Mouse (Mus musculus) midbrain, embryonic 11.5 days (tissue): ENCODE data around the gene Pard3. TPM values are rescaled to one million over a fixed set of nuclear protein-coding genes. Genes with fewer than 3 reads are reported as not detected.

ENCODE experiments used
- ATAC-seq: fragments of 200-750 bp; cut with Nextera tagmentation; 2 replicates; pipeline ENCODE4 v1.8.0; 2017; ENCODE audit warnings: moderate TSS enrichment, moderate library complexity; ENCODE audit not compliant: low FRiP score
- DNase-seq: peaks from one replicate; pipeline ENCODE4 v3.0.0; 2015; ENCODE audit warnings: low spot score; ENCODE audit errors: missing footprints
- H3K27ac ChIP-seq: fragments of 300-500 bp; sonication (generic); 2 replicates; pipeline ENCODE4 v1.5.1; 2014; ENCODE audit warnings: low read depth, low read length
- H3K27me3 ChIP-seq: fragments of 300-500 bp; sonication (generic); 2 replicates; pipeline ENCODE4 v1.6.1; 2014; ENCODE audit warnings: mild to moderate bottlenecking, low read length, moderate library complexity, mixed read lengths; ENCODE audit not compliant: control insufficient read depth, insufficient read depth
- H3K36me3 ChIP-seq: fragments of 300-500 bp; sonication (generic); 2 replicates; pipeline ENCODE4 v1.6.1; 2014; ENCODE audit warnings: mild to moderate bottlenecking, low read length, moderate library complexity, mixed read lengths; ENCODE audit not compliant: control insufficient read depth, insufficient read depth
- H3K4me1 ChIP-seq: fragments of 300-500 bp; sonication (generic); 2 replicates; pipeline ENCODE4 v1.6.1; 2014; ENCODE audit warnings: low read length; ENCODE audit not compliant: control insufficient read depth, insufficient read depth
- H3K4me2 ChIP-seq: fragments of 300-500 bp; sonication (generic); 2 replicates; pipeline ENCODE4 v1.6.1; 2014; ENCODE audit warnings: mild to moderate bottlenecking, moderate library complexity
- H3K4me3 ChIP-seq: fragments of 300-500 bp; sonication (generic); 2 replicates; pipeline ENCODE4 v1.5.1; 2014; ENCODE audit warnings: low read depth, low read length
- H3K9ac ChIP-seq: fragments of 300-500 bp; sonication (generic); 2 replicates; pipeline ENCODE4 v1.6.1; 2014; ENCODE audit warnings: low read length
- H3K9me3 ChIP-seq: fragments of 300-500 bp; sonication (generic); 2 replicates; pipeline ENCODE4 v1.6.1; 2016; ENCODE audit warnings: low read length; ENCODE audit not compliant: control insufficient read depth
- whole genome bisulfite sequencing: fragments of 180-500 bp; shearing (Covaris S2); extraction: QIAGEN DNeasy Blood & Tissue Kit; methylation state at CpG from one replicate; pipeline ENCODE4 v1.1.7; 2014; 5-methylcytosine and 5-hydroxymethylcytosine counted together
- polyA plus RNA-seq: library from polyadenylated mRNA; unstranded; fragments of >200 nt; fragmentation: Nextera tagmentation; extraction: Ambion mirVana; gene quantifications from 2 replicates; pipeline ENCODE4 v1.2.1, GENCODE M21; 2014

Pard3 gene
- polyA plus RNA-seq, 1 experiment from 2014 or later = 30.4 TPM

GRCm38 (mm10) chr8:127552836-127553235 lies 489.1 kb downstream of the Pard3 start:
- H3K4me1 ChIP-seq = peaks cover 7% of the 10 kb centered on the region
- WGBS = 81% methylated on average over 13 of the region's 13 CpGs

GRCm38 (mm10) chr8:127553582-127553981 lies 489.9 kb downstream of the Pard3 start:
- Histone ChIP-seq H3K4me2 (no peak overlapping the region), H3K9ac (no peak overlapping the region), H3K4me1 (peaks cover 7% of the 10 kb centered on the region), H3K36me3 (no peaks in the 10 kb centered on the region), H3K4me3 (no peak overlapping the region), H3K27ac (no peak overlapping the region), H3K9me3 (no peaks in the 10 kb centered on the region), H3K27me3 (no peaks in the 10 kb centered on the region; the same call in 1 of the 2 replicates)
- ATAC-seq (no peak), DNase-seq (no peak)
- 87% methylated on average over 5 of the region's 5 CpGs for WGBS

More at GRCm38 (mm10) chr8:127552836-127553235, 489.1 kb downstream of the Pard3 start:
- DNase-seq (no peak), ATAC-seq (no peak)
- Histone ChIP-seq H3K4me2 (no peak overlapping the region), H3K9me3 (no peaks in the 10 kb centered on the region), H3K36me3 (no peaks in the 10 kb centered on the region), H3K27ac (no peak overlapping the region), H3K9ac (no peak overlapping the region), H3K27me3 (no peaks in the 10 kb centered on the region), H3K4me3 (no peak overlapping the region)

- 64% methylated on average over 2 of the region's 2 CpGs for WGBS
- H3K9ac ChIP-seq = no peak overlapping the region
- H3K27ac ChIP-seq = no peak overlapping the region
- H3K4me3 ChIP-seq = no peak overlapping the region
- H3K9me3 ChIP-seq = no peaks in the 10 kb centered on the region
- H3K27me3 ChIP-seq = no peaks in the 10 kb centered on the region; the same call in 1 of the 2 replicates
- no peak overlapping the region for H3K4me2 ChIP-seq
- ATAC-seq (no peak), DNase-seq (no peak)
- H3K4me1 ChIP-seq = peaks cover 7% of the 10 kb centered on the region
- no peaks in the 10 kb centered on the region for H3K36me3 ChIP-seq
Measured at GRCm38 (mm10) chr8:127555795-127556194, 492.1 kb downstream of the Pard3 start.

GRCm38 (mm10) chr8:127556964-127557363 lies 493.3 kb downstream of the Pard3 start:
- Histone ChIP-seq H3K9ac (no peak overlapping the region), H3K4me2 (no peak overlapping the region; the same call in 1 of the 2 replicates), H3K27me3 (no peaks in the 10 kb centered on the region; the same call in 1 of the 2 replicates), H3K27ac (no peak overlapping the region), H3K4me3 (no peak overlapping the region), H3K36me3 (no peaks in the 10 kb centered on the region), H3K9me3 (no peaks in the 10 kb centered on the region), H3K4me1 (peaks cover 7% of the 10 kb centered on the region)
- ATAC-seq (peak; percentile 73), DNase-seq (no peak)
- 25% methylated on average over 11 of the region's 11 CpGs for WGBS

- H3K36me3 ChIP-seq = no peaks in the 10 kb centered on the region
- DNase-seq (peak; percentile 92), ATAC-seq (peak; percentile 71)
- H3K4me3 ChIP-seq = no peak overlapping the region
- H3K4me2 ChIP-seq = no peak overlapping the region
- no peaks in the 10 kb centered on the region for H3K9me3 ChIP-seq
- H3K27me3 ChIP-seq = no peaks in the 10 kb centered on the region; the same call in 1 of the 2 replicates
- no peak overlapping the region for H3K9ac ChIP-seq
- no peak overlapping the region for H3K27ac ChIP-seq
- peaks cover 7% of the 10 kb centered on the region for H3K4me1 ChIP-seq
Measured at GRCm38 (mm10) chr8:127557566-127557965, 493.9 kb downstream of the Pard3 start.

GRCm38 (mm10) chr8:127563634-127564033 lies 499.9 kb downstream of the Pard3 start:
- no peak overlapping the region for H3K4me2 ChIP-seq
- no peaks in the 10 kb centered on the region; the same call in 1 of the 2 replicates for H3K27me3 ChIP-seq
- 93% methylated on average over 5 of the region's 5 CpGs for WGBS
- no peak overlapping the region for H3K27ac ChIP-seq
- no peaks in the 10 kb centered on the region for H3K9me3 ChIP-seq
- peaks cover 8% of the 10 kb centered on the region; the same call in 1 of the 2 replicates for H3K4me1 ChIP-seq
- no peaks in the 10 kb centered on the region for H3K36me3 ChIP-seq
- DNase-seq (no peak), ATAC-seq (no peak)
- no peak overlapping the region for H3K4me3 ChIP-seq
- H3K9ac ChIP-seq = no peak overlapping the region

GRCm38 (mm10) chr8:127564426-127564825 lies 500.7 kb downstream of the Pard3 start:
- no peaks in the 10 kb centered on the region; the same call in 1 of the 2 replicates for H3K27me3 ChIP-seq
- no peak overlapping the region for H3K4me3 ChIP-seq
- H3K4me1 ChIP-seq = peaks cover 8% of the 10 kb centered on the region; the same call in 1 of the 2 replicates
- WGBS = 20% methylated on average over 4 of the region's 4 CpGs
- no peak for DNase-seq
- no peak overlapping the region for H3K4me2 ChIP-seq
- no peaks in the 10 kb centered on the region for H3K9me3 ChIP-seq
- 0 out of 2 replicates have a peak, but pooled peaks have one; percentile 46 for ATAC-seq
- no peak overlapping the region for H3K27ac ChIP-seq
- no peak overlapping the region for H3K9ac ChIP-seq
- no peaks in the 10 kb centered on the region for H3K36me3 ChIP-seq

- DNase-seq = no peak
- peaks cover 6% of the 10 kb centered on the region; the same call in 1 of the 2 replicates for H3K4me1 ChIP-seq
- no peak overlapping the region for H3K4me2 ChIP-seq
- H3K27me3 ChIP-seq = no peaks in the 10 kb centered on the region; the same call in 1 of the 2 replicates
- no peak overlapping the region for H3K4me3 ChIP-seq
- no peak overlapping the region for H3K27ac ChIP-seq
- no peaks in the 10 kb centered on the region for H3K36me3 ChIP-seq
- WGBS = 95% methylated on average over 5 of the region's 5 CpGs
- no peak for ATAC-seq
- H3K9me3 ChIP-seq = no peaks in the 10 kb centered on the region
- H3K9ac ChIP-seq = no peak overlapping the region
Measured at GRCm38 (mm10) chr8:127569212-127569611, 505.5 kb downstream of the Pard3 start.

GRCm38 (mm10) chr8:127570527-127570926 lies 506.8 kb downstream of the Pard3 start:
- Histone ChIP-seq H3K4me1 (no peaks in the 10 kb centered on the region), H3K4me2 (no peak overlapping the region), H3K9ac (no peak overlapping the region), H3K27ac (no peak overlapping the region), H3K9me3 (no peaks in the 10 kb centered on the region), H3K36me3 (no peaks in the 10 kb centered on the region), H3K27me3 (no peaks in the 10 kb centered on the region; the same call in 1 of the 2 replicates), H3K4me3 (no peak overlapping the region)
- ATAC-seq = no peak
- 90% methylated on average over 1 of the region's 1 CpGs for WGBS
- DNase-seq = no peak
